Mouse (Mus musculus) limb, embryonic 14.5 days (tissue): ENCODE measurements around the gene Zfp383. TPM values are rescaled to one million over a fixed set of nuclear protein-coding genes. Genes with fewer than 3 reads are reported as not detected.

Experiments used
- microRNA-seq: library from miRNA; unstranded; fragments of <30 nt; microRNA quantifications from one replicate; pipeline ENCODE4, GENCODE M21; 2016
- polyA plus RNA-seq, 2 experiments: library from polyadenylated mRNA; depleted of rRNA in 1 of 2; stranded (reverse) in 1 of 2; unstranded in 1 of 2; fragments of >200 nt; fragmentation: Nextera tagmentation in 1 of 2; extraction: Ambion mirVana in 1 of 2; gene quantifications; 2 replicates each; pipeline versions ENCODE4 v1.2.1 to v1.2.3; 2012 to 2014

Zfp383 gene
- polyA plus RNA-seq, 2 experiments = 9.5 to 13.9 TPM

Small RNA genes within 50 kb of the gene (microRNA-seq; reads per million reads assigned to microRNA genes)
- gene Mir7668 = not detected

Other genes starting within 250 kb of the Zfp383 start
- gene Catsperg2, start 181.2 kb upstream of the Zfp383 start, polyA plus RNA-seq (2012; rRNA removed) = 0.04 and 0.13 TPM in 2 replicates
- not detected in 2 replicates for gene Catsperg2, start 181.2 kb upstream of the Zfp383 start, polyA plus RNA-seq (2014; fragmentation: Nextera tagmentation; extraction: Ambion mirVana)
- 9.7 and 11.6 TPM in 2 replicates for gene Zfp84, start 139.7 kb upstream of the Zfp383 start, polyA plus RNA-seq (2012; rRNA removed)
- 14.0 and 15.8 TPM in 2 replicates for gene Zfp84, start 139.7 kb upstream of the Zfp383 start, polyA plus RNA-seq (2014; fragmentation: Nextera tagmentation; extraction: Ambion mirVana)
- gene Zfp30, start 124.2 kb upstream of the Zfp383 start, polyA plus RNA-seq (2012; rRNA removed) = 7.6 and 8.7 TPM in 2 replicates
- 11.3 and 11.4 TPM in 2 replicates for gene Zfp30, start 124.2 kb upstream of the Zfp383 start, polyA plus RNA-seq (2014; fragmentation: Nextera tagmentation; extraction: Ambion mirVana)
- gene Zfp790, start 92.1 kb upstream of the Zfp383 start, polyA plus RNA-seq (2012; rRNA removed) = 5.9 and 8.0 TPM in 2 replicates
- 13.8 and 16.6 TPM in 2 replicates for gene Zfp790, start 92.1 kb upstream of the Zfp383 start, polyA plus RNA-seq (2014; fragmentation: Nextera tagmentation; extraction: Ambion mirVana)
- 2.9 and 3.7 TPM in 2 replicates for gene Zfp940, start 54.6 kb upstream of the Zfp383 start, polyA plus RNA-seq (2012; rRNA removed)
- gene Zfp940, start 54.6 kb upstream of the Zfp383 start, polyA plus RNA-seq (2014; fragmentation: Nextera tagmentation; extraction: Ambion mirVana) = 6.1 and 6.2 TPM in 2 replicates
- gene Zfp420, start 48.2 kb upstream of the Zfp383 start, polyA plus RNA-seq (2012; rRNA removed) = 11.8 and 13.2 TPM in 2 replicates
- gene Zfp420, start 48.2 kb upstream of the Zfp383 start, polyA plus RNA-seq (2014; fragmentation: Nextera tagmentation; extraction: Ambion mirVana) = 8.0 and 9.0 TPM in 2 replicates
- 10.1 and 11.9 TPM in 2 replicates for gene Zfp27, start 1.7 kb upstream of the Zfp383 start, polyA plus RNA-seq (2012; rRNA removed)
- 13.6 and 14.4 TPM in 2 replicates for gene Zfp27, start 1.7 kb upstream of the Zfp383 start, polyA plus RNA-seq (2014; fragmentation: Nextera tagmentation; extraction: Ambion mirVana)
- gene Zfp74, start 45.9 kb downstream of the Zfp383 start, polyA plus RNA-seq (2012; rRNA removed) = 8.1 and 11.0 TPM in 2 replicates
- 10.5 and 13.7 TPM in 2 replicates for gene Zfp74, start 45.9 kb downstream of the Zfp383 start, polyA plus RNA-seq (2014; fragmentation: Nextera tagmentation; extraction: Ambion mirVana)
- 23.8 and 25.4 TPM in 2 replicates for gene Zfp568, start 75.7 kb downstream of the Zfp383 start, polyA plus RNA-seq (2012; rRNA removed)
- 26.2 and 26.8 TPM in 2 replicates for gene Zfp568, start 75.7 kb downstream of the Zfp383 start, polyA plus RNA-seq (2014; fragmentation: Nextera tagmentation; extraction: Ambion mirVana)
- 6.5 and 7.3 TPM in 2 replicates for gene Zfp14, start 143.2 kb downstream of the Zfp383 start, polyA plus RNA-seq (2012; rRNA removed)
- 4.9 and 5.4 TPM in 2 replicates for gene Zfp14, start 143.2 kb downstream of the Zfp383 start, polyA plus RNA-seq (2014; fragmentation: Nextera tagmentation; extraction: Ambion mirVana)
- 3.3 and 3.7 TPM in 2 replicates for gene Zfp82, start 164.7 kb downstream of the Zfp383 start, polyA plus RNA-seq (2012; rRNA removed)
- gene Zfp82, start 164.7 kb downstream of the Zfp383 start, polyA plus RNA-seq (2014; fragmentation: Nextera tagmentation; extraction: Ambion mirVana) = 6.8 and 7.7 TPM in 2 replicates
- gene Gm26920, start 182.2 kb downstream of the Zfp383 start, polyA plus RNA-seq (2012; rRNA removed) = 1.1 and 1.2 TPM in 2 replicates
- 3.5 and 3.6 TPM in 2 replicates for gene Gm26920, start 182.2 kb downstream of the Zfp383 start, polyA plus RNA-seq (2014; fragmentation: Nextera tagmentation; extraction: Ambion mirVana)
- 8.0 and 9.3 TPM in 2 replicates for gene Zfp566, start 182.3 kb downstream of the Zfp383 start, polyA plus RNA-seq (2012; rRNA removed)
- 11.0 and 13.2 TPM in 2 replicates for gene Zfp566, start 182.3 kb downstream of the Zfp383 start, polyA plus RNA-seq (2014; fragmentation: Nextera tagmentation; extraction: Ambion mirVana)
- 53.3 and 63.7 TPM in 2 replicates for gene Zfp260, start 186.6 kb downstream of the Zfp383 start, polyA plus RNA-seq (2012; rRNA removed)
- 140 and 159 TPM in 2 replicates for gene Zfp260, start 186.6 kb downstream of the Zfp383 start, polyA plus RNA-seq (2014; fragmentation: Nextera tagmentation; extraction: Ambion mirVana)
- gene Zfp382, start 213.7 kb downstream of the Zfp383 start, polyA plus RNA-seq (2012; rRNA removed) = 5.8 TPM in 2 replicates
- gene Zfp382, start 213.7 kb downstream of the Zfp383 start, polyA plus RNA-seq (2014; fragmentation: Nextera tagmentation; extraction: Ambion mirVana) = 5.0 and 5.9 TPM in 2 replicates